Mouse (Mus musculus) myocyte (in vitro differentiated cells): ENCODE data around the gene Sash1. TPM values are rescaled to one million over a fixed set of nuclear protein-coding genes. Genes with fewer than 3 reads are reported as not detected.

Experiments
- H3K27me3 ChIP-seq: one replicate; pipeline ENCODE4 v1.6.1; 2011; ENCODE audit not compliant: control insufficient read depth, insufficient read depth, insufficient read length
- H3K36me3 ChIP-seq: one replicate; pipeline ENCODE4 v1.6.1; 2011; ENCODE audit not compliant: control insufficient read depth, insufficient read depth
- H3K4me2 ChIP-seq: one replicate; pipeline ENCODE4 v1.6.1; 2011; ENCODE audit warnings: low read depth, control low read depth
- H3K4me3 ChIP-seq: one replicate; pipeline ENCODE4 v1.5.1; 2011; ENCODE audit warnings: mild to moderate bottlenecking, control low read depth, moderate library complexity
- H3K79me2 ChIP-seq: one replicate; pipeline ENCODE4 v1.6.1; 2011; ENCODE audit not compliant: control insufficient read depth, insufficient read depth
- H3ac ChIP-seq: one replicate; pipeline ENCODE4 v1.6.1; 2011; ENCODE audit not compliant: control insufficient read depth, insufficient read length
- CEBPB ChIP-seq: IDR thresholded peaks from 2 replicates; pipeline ENCODE4 v1.6.1; 2011; ENCODE audit warnings: mild to moderate bottlenecking, moderate library complexity; ENCODE audit not compliant: poor library complexity, insufficient read depth, severe bottlenecking
- E2F4 ChIP-seq: IDR thresholded peaks from one replicate; pipeline ENCODE4 v1.6.1; 2011; ENCODE audit warnings: mild to moderate bottlenecking, control low read depth, moderate library complexity; ENCODE audit not compliant: insufficient read depth
- MAX ChIP-seq: IDR thresholded peaks from one replicate; pipeline ENCODE4 v1.6.1; 2011; ENCODE audit warnings: low read depth, mild to moderate bottlenecking, control low read depth
- MYOD1 ChIP-seq, 3 experiments: IDR thresholded peaks; one replicate each; pipeline ENCODE4 v1.6.1; 2011; ENCODE audit warnings: control low read depth in 2 of 3, low read depth in 2 of 3, mild to moderate bottlenecking in 2 of 3, moderate library complexity in 1 of 3; ENCODE audit not compliant: insufficient read length in 2 of 3, control insufficient read depth in 1 of 3
- MYOG ChIP-seq, 3 experiments: IDR thresholded peaks; one replicate each; pipeline ENCODE4 v1.6.1; 2011; ENCODE audit warnings: control low read depth in 2 of 3, low read depth in 2 of 3, mild to moderate bottlenecking in 2 of 3; ENCODE audit not compliant: insufficient read length in 2 of 3, control insufficient read depth in 1 of 3, insufficient read depth in 1 of 3
- POLR2A ChIP-seq: IDR thresholded peaks from one replicate; pipeline ENCODE4 v1.6.1; 2011; ENCODE audit warnings: low read depth, mild to moderate bottlenecking, control low read depth, moderate library complexity; ENCODE audit not compliant: insufficient read length
- POLR2AphosphoS2 ChIP-seq: IDR thresholded peaks from one replicate; pipeline ENCODE4 v1.6.1; 2011; ENCODE audit warnings: low read depth, control low read depth; ENCODE audit not compliant: insufficient read length
- REST ChIP-seq: IDR thresholded peaks from one replicate; pipeline ENCODE4 v1.6.1; 2011; ENCODE audit warnings: mild to moderate bottlenecking, control low read depth, moderate library complexity; ENCODE audit not compliant: insufficient read depth, insufficient read length
- SRF ChIP-seq: IDR thresholded peaks from one replicate; pipeline ENCODE4 v1.6.1; 2011; ENCODE audit warnings: low read depth; ENCODE audit not compliant: control insufficient read depth, insufficient read length
- TCF12 ChIP-seq: IDR thresholded peaks from one replicate; pipeline ENCODE4 v1.6.1; 2011; ENCODE audit warnings: mild to moderate bottlenecking, control low read depth; ENCODE audit not compliant: poor library complexity, insufficient read depth, severe bottlenecking
- TCF3 ChIP-seq: IDR thresholded peaks from one replicate; pipeline ENCODE4 v1.6.1; 2011; ENCODE audit warnings: low read depth, control low read depth; ENCODE audit not compliant: insufficient read length
- USF1 ChIP-seq: IDR thresholded peaks from one replicate; pipeline ENCODE4 v1.6.1; 2011; ENCODE audit warnings: low read depth, mild to moderate bottlenecking, control low read depth, moderate library complexity
- polyA plus RNA-seq: library from polyadenylated mRNA; unstranded; fragments of >200 nt; fragmentation: generic; extraction: Trizol; gene quantifications from one replicate; pipeline ENCODE4 v1.2.1, GENCODE M21; 2012; ENCODE audit warnings: missing spikeins

The Sash1 gene
- polyA plus RNA-seq, 1 experiment: 1.9 TPM

DNA sequence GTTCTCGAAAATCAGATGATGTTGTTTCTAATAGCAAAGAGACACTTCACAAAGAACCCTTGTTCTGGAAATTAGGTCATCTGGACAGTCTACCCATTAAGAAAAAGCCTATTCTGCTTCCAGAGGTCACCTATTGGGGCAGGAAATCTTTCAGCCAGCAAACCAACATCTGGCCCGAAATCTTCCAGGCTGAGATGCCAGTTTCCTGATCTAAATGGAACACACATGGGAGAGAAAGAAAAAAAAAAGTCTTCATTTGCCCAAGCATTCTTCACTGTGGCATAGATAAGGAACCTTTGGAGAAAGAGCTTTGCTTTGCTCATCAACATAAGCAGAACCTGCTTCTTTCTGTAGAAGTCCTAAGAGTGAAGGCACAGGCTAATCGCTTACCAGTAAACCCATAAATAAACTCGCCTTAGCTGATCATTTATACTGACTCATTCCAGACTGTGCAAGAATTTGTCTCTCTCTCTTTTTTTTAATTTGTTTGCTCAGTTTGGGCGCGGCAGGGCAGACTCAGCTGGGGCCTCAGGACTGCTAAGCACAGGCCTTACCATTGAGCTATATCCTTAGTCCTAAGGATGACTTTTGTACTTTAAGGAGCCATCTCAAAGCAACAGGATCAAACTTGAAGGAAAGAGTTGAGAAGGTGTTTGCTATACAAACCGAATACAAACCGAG is 13.1 kb upstream of the Sash1 start:
- Histone ChIP-seq H3K79me2 (no peaks in the 10 kb centered on the region), H3ac (no peak overlapping the region), H3K27me3 (no peaks in the 10 kb centered on the region), H3K4me2 (no peak overlapping the region), H3K4me3 (no peak overlapping the region), H3K36me3 (no peaks in the 10 kb centered on the region)
- TF ChIP-seq USF1 (no peak), E2F4 (no peak), POLR2AphosphoS2 (no peak), POLR2A (no peak), CEBPB (no peak), MYOD1 (IDR thresholded peaks at IDR 0.05; ENCODE audit: control insufficient read depth in 1 of 3, insufficient read length in 2 of 3, low read depth in 2 of 3) (no peak), TCF3 (no peak), MYOG (IDR thresholded peaks at IDR 0.05; ENCODE audit: control insufficient read depth in 1 of 3, insufficient read depth in 1 of 3, insufficient read length in 2 of 3, low read depth in 2 of 3) (no peak), TCF12 (no peak), REST (no peak), SRF (no peak), MAX (no peak)

DNA sequence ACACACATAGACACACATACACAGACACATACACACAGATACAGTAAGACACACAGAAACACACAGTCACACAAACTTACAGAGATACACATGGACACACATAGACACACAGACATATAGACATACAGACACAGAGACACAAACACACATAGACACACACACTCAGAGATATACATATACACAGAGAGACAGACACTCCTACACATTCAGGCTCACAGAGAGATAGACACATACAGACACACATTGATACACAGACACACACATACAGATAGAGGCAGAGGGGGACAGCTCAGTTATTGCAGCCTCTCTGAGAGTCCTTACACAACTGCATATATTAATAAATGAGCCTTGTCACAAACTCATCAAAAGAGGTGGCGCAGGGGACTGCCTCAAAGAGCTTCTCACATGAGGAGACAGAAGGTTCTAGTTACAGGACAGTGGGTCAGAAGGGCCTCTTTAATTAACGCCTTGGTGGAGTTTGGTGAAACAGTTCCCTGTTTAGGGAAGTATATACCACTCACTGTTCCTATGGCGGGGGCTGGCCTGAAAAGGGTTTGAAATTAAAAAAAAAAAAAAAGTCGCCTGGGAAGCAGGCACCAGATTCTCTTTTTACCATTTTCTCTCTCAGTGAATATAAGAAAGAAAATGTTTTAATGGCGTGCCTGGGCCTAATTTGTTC is 12.4 kb upstream of the Sash1 start:
- H3K27me3 ChIP-seq: no peaks in the 10 kb centered on the region
- no peak overlapping the region for H3K4me3 ChIP-seq
- no peaks in the 10 kb centered on the region for H3K36me3 ChIP-seq
- no peak overlapping the region for H3ac ChIP-seq
- TF ChIP-seq REST (no peak), SRF (no peak), MYOG (IDR thresholded peaks at IDR 0.05; ENCODE audit: control insufficient read depth in 1 of 3, insufficient read depth in 1 of 3, insufficient read length in 2 of 3, low read depth in 2 of 3) (no peak), TCF3 (no peak), E2F4 (no peak), CEBPB (no peak), POLR2A (no peak), POLR2AphosphoS2 (no peak), USF1 (no peak), MYOD1 (IDR thresholded peaks at IDR 0.05; ENCODE audit: control insufficient read depth in 1 of 3, insufficient read length in 2 of 3, low read depth in 2 of 3) (no peak), MAX (no peak), TCF12 (no peak)
- no peaks in the 10 kb centered on the region for H3K79me2 ChIP-seq
- no peak overlapping the region for H3K4me2 ChIP-seq

DNA sequence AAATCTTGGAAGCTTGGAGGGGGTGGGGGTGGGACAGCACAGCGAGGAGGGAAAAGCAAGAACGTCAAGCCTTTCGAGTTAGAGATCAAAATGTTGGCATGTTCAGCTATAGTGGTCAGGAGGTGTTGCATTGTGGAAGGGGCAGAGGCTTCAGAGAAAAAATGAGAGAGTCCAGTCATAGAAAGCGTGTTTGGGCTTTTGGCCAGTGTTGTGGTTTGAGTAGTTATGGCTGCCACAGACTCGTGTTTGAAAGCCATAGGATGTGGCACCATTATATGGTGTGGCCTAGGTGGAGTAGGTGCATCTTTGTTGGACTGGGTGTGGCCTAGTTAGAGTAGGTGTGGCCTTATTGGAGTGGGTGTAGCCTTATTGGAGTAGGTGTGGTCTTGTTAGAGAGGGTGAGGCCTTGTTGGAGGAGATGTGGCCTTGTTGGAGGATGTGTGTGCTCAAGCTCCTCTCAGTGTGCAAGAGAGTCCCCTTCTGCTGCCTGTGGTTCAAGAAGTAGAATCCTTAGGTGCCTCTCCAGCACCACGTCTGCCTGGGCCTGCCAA is 9.2 kb upstream of the Sash1 start:
- no peaks in the 10 kb centered on the region for H3K79me2 ChIP-seq
- no peak overlapping the region for H3K4me3 ChIP-seq
- no peaks in the 10 kb centered on the region for H3K27me3 ChIP-seq
- H3ac ChIP-seq: no peak overlapping the region
- TF ChIP-seq POLR2AphosphoS2: no peak
- no peak for TF ChIP-seq MYOD1 (IDR thresholded peaks at IDR 0.05; ENCODE audit: control insufficient read depth in 1 of 3, insufficient read length in 2 of 3, low read depth in 2 of 3)
- TF ChIP-seq CEBPB: no peak
- no peak for TF ChIP-seq TCF3
- TF ChIP-seq E2F4: no peak
- no peak for TF ChIP-seq POLR2A
- no peak for TF ChIP-seq MYOG (IDR thresholded peaks at IDR 0.05; ENCODE audit: control insufficient read depth in 1 of 3, insufficient read depth in 1 of 3, insufficient read length in 2 of 3, low read depth in 2 of 3)
- no peak for TF ChIP-seq SRF
- no peak for TF ChIP-seq REST
- no peak for TF ChIP-seq USF1
- TF ChIP-seq TCF12: no peak
- TF ChIP-seq MAX: no peak
- H3K36me3 ChIP-seq: no peaks in the 10 kb centered on the region
- no peak overlapping the region for H3K4me2 ChIP-seq

DNA sequence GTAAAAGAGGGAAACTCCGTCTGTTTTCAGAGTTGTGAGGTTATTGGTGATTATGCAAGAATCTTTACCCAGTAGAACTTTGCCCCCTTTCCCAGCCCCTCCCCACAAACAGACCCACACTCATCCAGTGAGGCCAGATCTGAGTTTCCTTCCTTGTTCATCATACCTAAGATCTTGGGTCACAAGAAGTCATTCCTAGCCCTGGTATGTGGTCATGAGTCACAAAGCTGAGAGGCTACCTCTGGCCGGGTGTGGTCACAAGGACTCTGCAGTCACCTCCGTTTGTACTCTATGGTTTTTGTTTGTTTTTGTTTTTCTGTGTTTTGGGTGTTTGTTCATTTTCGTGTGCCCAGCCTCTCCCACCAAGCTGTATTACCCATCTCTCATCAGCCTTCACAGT is 4.6 kb upstream of the Sash1 start:
- peaks cover 5% of the 10 kb centered on the region for H3K27me3 ChIP-seq

More for the DNA sequence above, 4.6 kb upstream of the Sash1 start:
- no peaks in the 10 kb centered on the region for H3K79me2 ChIP-seq
- no peak for TF ChIP-seq POLR2AphosphoS2
- no peak for TF ChIP-seq CEBPB
- TF ChIP-seq REST: no peak
- no peaks in the 10 kb centered on the region for H3K36me3 ChIP-seq
- H3K4me3 ChIP-seq: no peak overlapping the region
- H3ac ChIP-seq: no peak overlapping the region
- H3K4me2 ChIP-seq: no peak overlapping the region
